Mouse (Mus musculus) cerebellum, adult (tissue): ENCODE data around the gene Krtap19-9b.

Experiments
- ATAC-seq: cut with Nextera tagmentation; 2 replicates; pipeline ENCODE4 v1.9.2; 2017; ENCODE audit warnings: mild to moderate bottlenecking, moderate library complexity, mixed read lengths; ENCODE audit not compliant: insufficient number of reproducible peaks, low FRiP score, low TSS enrichment

Gene Krtap19-9b

DNA sequence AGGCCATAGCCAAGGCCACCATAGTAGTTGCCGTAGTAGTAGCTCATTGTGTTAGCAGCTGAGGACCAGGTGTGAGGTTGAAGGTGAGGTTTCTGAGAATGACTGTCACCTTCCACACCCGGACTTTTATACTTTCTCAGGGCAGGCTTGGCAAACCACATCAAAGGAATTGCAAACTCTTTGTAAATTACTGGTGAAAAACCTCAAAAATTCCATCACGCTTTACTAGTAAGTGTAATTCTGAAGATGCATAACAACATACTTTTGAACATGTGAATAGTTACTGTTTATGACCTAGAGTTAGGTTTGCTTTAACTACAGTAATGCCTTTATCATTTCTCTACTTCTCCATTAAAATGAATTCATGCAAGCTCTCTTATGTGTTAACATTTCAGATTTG is at the start of gene Krtap19-9b:
TSS of gene Krtap19-9b (minus strand) at position 101 of the 400 bp plus-strand sequence.
- ATAC-seq: no peak

DNA sequence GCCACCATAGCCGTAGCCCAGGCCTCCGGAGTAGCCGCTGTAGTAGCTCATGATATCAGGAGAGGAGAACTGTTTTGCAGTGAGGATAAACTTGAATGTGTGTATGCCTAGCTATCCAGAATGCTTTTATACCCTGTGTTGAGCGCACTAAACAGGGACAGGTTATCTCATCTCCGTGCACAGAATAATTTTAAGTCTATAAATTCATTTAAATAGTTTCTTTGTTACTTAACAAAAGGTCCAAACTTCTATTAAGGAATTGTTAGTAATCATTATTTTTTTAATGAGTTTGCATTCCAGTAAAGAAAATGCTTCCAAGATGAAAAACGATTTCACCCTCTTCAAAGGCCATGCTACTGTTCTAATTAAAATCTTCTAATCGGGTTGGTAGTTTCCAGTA is 30.7 kb upstream of the Krtap19-9b start, which contains the start of gene Krtap16-3:
TSS of gene Krtap16-3 (minus strand) at position 101 of the 400 bp plus-strand sequence.
- ATAC-seq: no peak

GRCm38 (mm10) chr16:88941106-88941505 is 9.0 kb upstream of the Krtap19-9b start:
- no peak for ATAC-seq

DNA sequence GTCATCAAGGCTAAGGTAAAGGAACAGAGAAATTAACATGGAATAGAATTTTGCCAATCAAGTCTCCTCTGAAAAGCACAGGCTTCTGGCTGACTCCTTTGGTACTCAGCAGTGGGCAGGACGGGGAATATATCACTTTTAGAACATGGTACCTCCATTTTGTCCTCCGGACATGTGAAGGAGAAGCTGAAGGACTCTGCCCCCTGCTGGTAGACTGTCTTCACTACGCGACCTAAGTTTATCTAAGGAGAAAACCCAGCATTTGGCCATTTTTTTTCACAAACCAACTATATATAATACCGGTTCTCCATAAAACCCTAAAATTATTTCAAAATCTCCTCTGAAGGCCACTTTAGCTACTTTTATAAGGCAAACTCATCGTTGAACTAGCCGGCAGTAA is 6.2 kb upstream of the Krtap19-9b start:
- no peak for ATAC-seq

GRCm38 (mm10) chr16:88896357-88896756 is 35.7 kb downstream of the Krtap19-9b start, which contains the start of gene Krtap19-5:
Gene Krtap19-5, minus strand, starts transcription at chr16:88896457.
- ATAC-seq: no peak

DNA sequence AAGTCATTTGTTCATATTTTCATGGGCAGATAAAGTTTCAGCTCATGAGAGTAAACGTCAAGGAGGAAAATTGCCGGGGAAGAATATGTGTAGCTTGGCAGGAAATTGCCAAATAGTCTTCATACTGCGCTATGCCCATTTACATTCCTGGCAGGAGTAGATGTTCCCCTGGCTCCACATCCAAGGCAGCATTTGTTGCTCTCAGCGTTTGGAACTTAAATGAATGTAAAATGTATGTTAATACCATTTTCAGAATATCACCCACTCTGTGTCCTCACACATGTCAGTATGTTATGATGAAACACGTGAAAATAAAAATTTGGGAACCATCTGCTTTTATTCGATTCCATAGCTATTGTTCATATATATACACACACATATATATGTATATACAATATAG is 45.2 kb downstream of the Krtap19-9b start:
- no peak for ATAC-seq

GRCm38 (mm10) chr16:88884989-88885388 is 47.1 kb downstream of the Krtap19-9b start, which contains the start of gene Krtap19-4:
Gene Krtap19-4, minus strand, starts transcription at chr16:88885089.
- ATAC-seq: no peak
